Mouse (Mus musculus): ENCODE measurements around the gene Erlec1.

DNA sequence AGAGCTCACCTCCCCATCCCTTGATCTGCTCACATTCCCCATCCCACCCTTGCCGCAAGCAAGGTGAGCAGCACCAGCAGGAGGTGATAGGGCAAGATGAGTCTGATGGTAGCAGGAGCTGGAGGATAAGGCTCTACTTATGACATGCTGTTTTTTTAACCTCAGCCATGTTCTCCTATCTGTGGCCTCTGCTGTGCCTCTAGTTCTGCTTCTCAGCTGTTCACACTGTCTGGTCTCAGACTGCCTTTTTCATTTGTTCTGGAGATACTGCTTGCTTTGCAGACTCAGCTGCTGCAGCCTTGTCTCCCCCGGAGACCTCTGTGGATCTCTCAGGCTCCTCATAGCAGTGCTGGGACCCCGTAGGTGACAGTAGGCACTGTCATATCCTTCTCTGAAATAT, 30.9 kb downstream of the Erlec1 start:
- TF ChIP-seq CTCF (IDR thresholded peaks at IDR 0.05; ENCODE audit: control insufficient read depth, insufficient read depth, insufficient read length) = no peak
- no peak for TF ChIP-seq USF1 (IDR thresholded peaks at IDR 0.05; ENCODE audit: low read depth)
